Mouse (Mus musculus) neutrophil, adult 5-6 weeks (primary cell): ENCODE data around the gene Cntn5. TPM values are rescaled to one million over a fixed set of nuclear protein-coding genes. Genes with fewer than 3 reads are reported as not detected.
"Not testable (repeated sequence)": the region's sequence is repeated elsewhere in the genome, so short reads cannot be mapped to it uniquely, and the experiment has no call there.

ENCODE experiments used
- ATAC-seq: fragments of 151-379, 151-347 bp; 2 replicates; pipeline ENCODE4 v1.8.0; 2017; ENCODE audit warnings: mild to moderate bottlenecking, moderate TSS enrichment; ENCODE audit not compliant: insufficient number of reproducible peaks, poor library complexity, low FRiP score, severe bottlenecking; ENCODE audit errors: extremely low read depth
- total RNA-seq: library from RNA; stranded (forward); fragments of 200-1000 nt; gene quantifications from 2 replicates; pipeline ENCODE4 v1.2.3, GENCODE M21; 2017

The Cntn5 gene
- total RNA-seq, 1 experiment from 2014 or later = not detected

- no peak for ATAC-seq
Observed at GRCm38 (mm10) chr9:10659478-10659877, 245.1 kb downstream of the Cntn5 start.

DNA sequence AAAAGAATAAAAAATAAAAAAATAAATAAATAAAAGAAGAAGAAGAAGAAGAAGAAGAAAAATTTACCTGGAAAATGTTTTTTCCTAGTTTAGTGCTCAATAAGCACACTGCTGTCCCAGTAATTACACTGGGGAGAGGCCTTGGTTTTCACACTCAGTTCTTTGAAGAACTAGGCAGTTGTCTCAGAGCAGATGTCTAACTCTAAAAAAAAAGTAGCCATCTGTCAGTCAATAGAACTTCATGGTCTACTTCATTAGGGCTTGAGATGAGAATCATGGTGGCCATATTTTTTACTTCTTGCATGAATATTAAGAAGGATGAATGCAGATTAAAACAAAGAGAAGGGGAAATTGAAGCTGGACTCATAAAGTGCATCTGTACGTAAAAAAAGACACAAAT is 246.5 kb downstream of the Cntn5 start:
- ATAC-seq = no peak

DNA sequence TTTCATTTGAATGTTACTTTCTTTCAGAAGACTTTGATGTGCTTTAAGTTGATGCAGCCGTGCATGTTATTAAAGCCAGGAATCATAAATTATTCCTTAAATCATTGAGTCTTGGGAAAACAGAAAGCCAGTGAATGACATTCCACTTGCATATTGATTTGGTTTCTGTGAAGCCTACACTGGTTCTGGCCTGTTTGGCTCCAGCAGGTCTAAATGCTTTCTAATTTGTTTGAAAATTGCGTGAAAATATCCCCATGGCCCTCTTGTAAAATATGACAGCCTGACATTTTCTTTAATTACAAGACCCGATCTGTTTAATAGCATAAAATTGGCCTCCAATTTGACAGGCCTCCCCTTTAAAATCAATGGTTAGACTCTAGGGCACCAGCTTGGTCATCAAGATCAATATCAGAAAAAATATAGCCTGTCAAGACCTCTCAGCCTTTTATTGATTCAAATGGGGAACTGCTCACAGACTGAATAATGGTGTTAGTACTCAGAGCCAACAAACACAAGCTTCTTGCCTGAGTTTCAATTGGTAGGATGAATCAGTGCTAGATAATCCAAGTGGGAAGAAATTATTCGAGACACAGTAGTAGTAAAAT is 247.3 kb downstream of the Cntn5 start:
- ATAC-seq = no peak

DNA sequence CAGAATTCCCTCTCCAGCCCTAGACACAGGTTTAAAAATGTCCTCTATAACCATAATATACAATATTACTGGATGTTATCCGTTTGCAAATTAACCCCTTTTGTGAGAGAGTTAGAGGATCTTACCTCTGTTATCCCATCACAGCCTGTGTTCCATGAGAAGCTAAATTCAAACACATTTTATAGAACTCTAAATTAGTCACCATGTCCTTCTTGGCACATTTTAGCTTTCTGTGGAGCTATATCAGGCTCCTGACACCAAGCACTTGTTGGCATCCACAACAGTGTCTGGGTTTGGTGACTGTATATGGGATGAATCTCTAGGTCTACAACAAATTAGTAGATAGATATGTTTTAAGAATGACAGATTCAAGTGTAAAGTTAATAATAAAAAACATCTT is 253.9 kb downstream of the Cntn5 start:
- ATAC-seq = no peak

DNA sequence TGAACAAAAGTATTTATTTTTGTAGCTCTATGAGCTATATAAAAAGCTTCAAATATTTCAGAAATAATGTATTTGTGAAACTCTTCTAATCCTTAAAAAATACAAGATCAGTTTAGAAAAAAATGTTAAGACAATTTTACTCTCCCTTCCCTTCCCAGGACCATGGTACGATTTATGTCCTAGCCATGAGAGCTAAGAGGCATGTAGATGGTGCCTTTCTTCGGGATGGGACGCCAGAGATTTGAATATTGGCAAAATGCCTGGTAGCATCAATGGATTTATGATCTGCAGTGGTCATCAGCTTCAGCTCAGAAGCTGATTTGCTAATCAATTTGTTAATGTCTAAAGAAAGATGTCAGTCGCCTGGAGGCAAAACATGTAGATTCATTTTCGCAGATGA is 258.6 kb downstream of the Cntn5 start:
- ATAC-seq = no peak

DNA sequence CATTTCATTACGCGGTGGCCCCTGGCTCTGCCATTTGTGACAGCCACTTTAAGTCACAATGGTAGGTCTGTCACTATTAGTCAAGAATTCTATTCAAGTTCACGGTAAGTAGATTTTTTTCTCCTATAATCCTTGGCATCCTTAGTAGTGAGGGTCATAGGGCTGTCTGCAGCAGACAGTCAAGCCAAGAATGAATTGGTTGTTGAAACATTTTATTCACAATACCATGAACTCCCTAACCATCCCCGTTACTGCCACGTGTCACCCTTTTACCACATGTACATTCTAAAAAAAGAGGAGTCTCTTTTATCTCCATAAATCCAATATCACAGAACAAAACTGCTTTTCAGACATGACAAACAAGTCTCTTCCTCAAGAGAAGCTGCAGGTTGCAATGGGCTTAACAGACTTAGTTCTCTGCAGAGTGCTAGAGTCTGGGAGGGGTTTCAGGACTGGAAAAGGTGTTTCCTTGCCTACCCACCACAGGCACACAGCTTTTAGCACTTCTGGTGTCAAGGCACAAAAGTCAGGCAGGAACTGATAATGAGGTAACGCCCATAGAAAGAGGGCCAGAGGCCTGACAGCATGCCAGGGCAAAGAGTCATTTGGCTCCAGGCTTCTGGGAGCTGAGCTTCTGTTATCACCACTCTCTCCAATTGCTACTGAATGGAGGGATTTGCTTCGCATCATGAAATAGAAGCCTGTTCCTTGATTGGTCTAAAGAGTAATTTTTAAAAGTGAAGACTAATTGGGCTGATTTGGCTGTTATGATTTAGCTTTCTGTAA is 259.3 kb downstream of the Cntn5 start:
- no peak for ATAC-seq

DNA sequence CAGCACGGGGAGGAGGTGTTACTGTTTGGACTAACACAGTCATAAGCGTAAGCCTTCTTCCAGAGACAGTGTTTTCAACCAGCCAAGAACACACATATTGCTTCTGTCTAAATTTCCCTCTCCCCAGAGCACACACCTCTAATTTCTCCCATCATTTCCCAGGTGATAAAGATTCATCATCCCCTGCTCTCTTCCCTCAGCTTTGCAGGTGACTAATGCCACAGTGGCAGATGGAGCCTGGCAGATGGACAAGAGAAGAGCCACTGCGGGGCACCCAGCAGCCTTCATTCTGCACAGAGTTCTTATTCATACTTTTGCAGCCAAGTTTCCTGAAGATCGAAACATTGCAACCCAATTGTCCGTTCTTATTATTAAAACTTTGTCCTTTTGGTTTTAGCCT is 286.5 kb downstream of the Cntn5 start:
- ATAC-seq = no peak

DNA sequence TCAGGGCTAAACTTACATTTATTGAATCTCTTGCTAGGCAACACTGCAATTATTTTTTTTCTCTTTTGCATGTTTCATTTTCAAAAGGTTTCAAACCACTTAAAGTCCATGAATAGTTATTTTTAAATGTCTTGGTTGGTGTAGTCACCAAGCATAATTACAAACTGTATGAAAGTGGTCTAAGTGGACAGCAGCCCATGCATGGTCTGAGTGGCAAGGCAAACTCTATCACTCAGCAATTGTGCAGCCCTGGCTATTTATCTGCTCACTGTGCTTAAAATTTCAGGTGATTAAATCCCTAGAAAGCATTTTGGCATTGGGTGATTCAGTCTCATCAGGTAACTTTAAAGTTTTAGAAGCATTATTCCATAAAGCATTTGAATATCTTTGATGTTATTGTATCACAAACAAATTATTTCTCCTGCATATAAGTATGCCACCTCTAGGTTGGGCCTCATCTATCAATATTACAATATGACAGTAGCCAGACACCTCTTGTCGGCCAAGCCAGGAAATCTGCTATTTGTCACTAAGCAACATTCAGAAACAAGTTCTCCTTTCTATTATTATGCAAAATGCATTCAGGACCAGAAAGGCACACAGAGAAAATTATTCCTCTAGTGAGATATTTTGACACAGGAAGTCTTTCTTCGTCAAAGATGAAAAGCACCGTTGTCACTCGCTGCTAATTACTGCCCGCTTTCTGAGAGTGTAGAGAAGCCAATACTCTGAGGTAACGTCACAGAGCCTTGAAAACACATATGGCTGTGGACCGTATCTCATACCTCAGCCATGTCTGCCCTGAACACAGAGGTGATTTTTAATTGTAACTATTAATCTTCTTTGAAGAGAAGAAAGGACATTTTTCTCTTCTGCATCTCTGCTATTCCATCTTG is 329.0 kb downstream of the Cntn5 start:
- ATAC-seq = no peak

GRCm38 (mm10) chr9:10569830-10570229 is 334.7 kb downstream of the Cntn5 start:
- no peak for ATAC-seq

DNA sequence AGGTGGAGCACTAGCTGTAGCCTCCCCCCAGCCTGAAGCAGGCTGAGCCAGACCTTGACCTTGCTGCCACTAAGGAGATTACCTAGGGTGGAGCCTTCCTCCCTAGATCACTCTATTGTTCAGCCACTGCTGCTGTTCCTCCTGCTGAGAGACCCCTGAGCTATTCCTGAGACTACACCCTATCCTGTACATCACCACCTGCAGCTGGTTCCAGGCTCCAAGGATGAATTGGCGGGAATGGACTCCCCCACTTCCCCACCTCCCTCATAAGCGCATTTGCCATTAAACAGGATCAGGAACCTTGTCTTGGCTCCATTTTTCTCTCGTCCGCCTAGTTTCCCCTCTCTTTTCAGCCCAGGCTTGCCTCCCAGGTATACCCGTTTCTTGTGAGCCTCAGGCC is 363.7 kb downstream of the Cntn5 start:
- not testable (repeated sequence) for ATAC-seq

DNA sequence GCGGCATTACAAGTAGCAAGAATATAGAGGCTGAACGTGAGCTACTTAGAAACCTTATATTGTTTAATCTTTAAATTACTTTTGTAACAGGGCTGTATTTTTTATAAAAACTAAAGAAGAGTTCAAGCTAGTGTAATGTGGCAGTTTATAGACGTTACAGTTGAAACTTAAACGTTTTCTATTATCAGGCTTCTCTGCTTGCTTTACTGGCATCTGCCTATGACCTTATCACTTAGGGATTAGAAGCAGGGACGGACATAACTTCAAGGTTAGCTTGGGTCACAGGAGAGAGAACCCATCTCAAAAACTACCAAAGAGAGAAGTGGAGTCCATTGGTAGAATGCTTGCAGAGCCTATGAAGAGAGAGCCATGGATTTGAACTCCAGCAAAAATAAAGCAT is 372.3 kb downstream of the Cntn5 start:
- ATAC-seq = no peak

- ATAC-seq = no peak
Observed at GRCm38 (mm10) chr9:10531087-10531486, 373.5 kb downstream of the Cntn5 start.

DNA sequence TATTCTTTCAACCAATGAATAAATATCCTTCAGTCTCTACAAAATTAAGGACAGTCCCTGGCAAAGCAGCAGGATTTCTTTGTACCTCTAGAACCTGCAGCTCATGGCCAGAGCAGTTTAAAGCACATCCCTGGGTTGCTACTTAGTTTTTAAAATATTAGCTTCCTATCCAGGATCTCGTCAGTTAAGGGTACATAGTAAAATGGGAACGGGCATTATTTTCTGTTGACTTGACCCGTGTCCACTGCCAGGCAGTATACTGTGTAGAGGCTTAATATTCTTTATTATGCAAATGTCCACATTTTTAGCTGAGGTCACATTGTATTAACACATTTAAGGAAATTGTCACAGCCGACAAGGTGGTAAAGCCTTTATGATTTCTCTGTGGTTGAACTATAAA is 375.0 kb downstream of the Cntn5 start:
- no peak for ATAC-seq

DNA sequence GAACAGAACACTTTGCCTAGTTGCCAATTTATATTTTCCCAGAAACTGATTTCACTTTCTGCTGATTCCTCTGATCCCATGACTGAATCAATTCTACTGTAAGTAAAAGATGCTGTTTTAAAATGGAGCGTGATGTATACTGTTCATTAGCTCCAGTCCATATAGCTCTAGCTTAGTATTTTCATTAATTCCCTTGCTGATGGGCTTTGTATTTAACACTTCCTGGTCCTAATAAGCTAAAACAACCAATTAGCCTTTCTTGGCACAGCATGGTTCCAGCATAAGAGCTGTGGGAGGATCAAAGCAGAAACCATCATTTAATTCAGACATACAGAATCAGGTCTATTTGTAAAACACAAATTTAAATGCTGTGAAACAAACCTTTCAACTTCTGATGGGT is 375.5 kb downstream of the Cntn5 start:
- ATAC-seq = no peak

DNA sequence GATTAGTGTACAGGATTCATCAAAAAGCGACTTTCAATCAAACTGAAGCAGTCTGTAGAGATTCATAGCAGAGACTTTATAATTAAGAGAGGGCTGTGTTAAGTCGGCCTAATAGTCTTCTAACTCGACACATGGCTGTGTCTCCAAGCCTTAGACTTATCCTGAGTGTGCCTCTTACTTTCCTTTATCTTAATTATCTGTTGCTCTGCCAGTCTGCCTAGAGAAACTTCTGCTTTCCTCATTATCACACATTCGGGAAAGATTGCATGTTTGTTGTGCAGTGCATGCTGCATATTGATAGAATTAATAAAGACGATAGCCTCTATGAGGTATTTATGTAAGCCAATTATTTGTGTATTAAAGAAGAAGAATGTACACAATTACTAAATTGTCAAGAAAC is 375.9 kb downstream of the Cntn5 start:
- no peak for ATAC-seq

- no peak for ATAC-seq
Observed at GRCm38 (mm10) chr9:10525915-10526667, 378.5 kb downstream of the Cntn5 start.

GRCm38 (mm10) chr9:10522604-10523003 is 382.0 kb downstream of the Cntn5 start:
- no peak for ATAC-seq

- no peak for ATAC-seq
Observed at GRCm38 (mm10) chr9:10521054-10521453, 383.5 kb downstream of the Cntn5 start.

GRCm38 (mm10) chr9:10492243-10492642 is 412.3 kb downstream of the Cntn5 start:
- ATAC-seq = no peak
